Mouse (Mus musculus): ENCODE measurements around the gene Gm42906.

- no peak for TF ChIP-seq ZNF384 (IDR thresholded peaks at IDR 0.05; ENCODE audit: low read depth, low read length)
- no peak for TF ChIP-seq MAFK (IDR thresholded peaks at IDR 0.05; ENCODE audit: insufficient read depth, low read depth, low read length)
- no peak for TF ChIP-seq ZC3H11A (IDR thresholded peaks at IDR 0.05; ENCODE audit: borderline replicate concordance, low read depth, low read length)
- no peak for TF ChIP-seq HCFC1 (IDR thresholded peaks at IDR 0.05; ENCODE audit: borderline replicate concordance, insufficient read depth, low read length)
- no peak for TF ChIP-seq CHD2 (IDR thresholded peaks at IDR 0.05; ENCODE audit: low read depth, low read length)
Measured at GRCm38 (mm10) chr5:151232576-151233299, 195.2 kb downstream of the Gm42906 start.

Measured in ES-E14 (cell line).